Mouse (Mus musculus): ENCODE measurements around the gene Susd3.

Susd3 gene

DNA sequence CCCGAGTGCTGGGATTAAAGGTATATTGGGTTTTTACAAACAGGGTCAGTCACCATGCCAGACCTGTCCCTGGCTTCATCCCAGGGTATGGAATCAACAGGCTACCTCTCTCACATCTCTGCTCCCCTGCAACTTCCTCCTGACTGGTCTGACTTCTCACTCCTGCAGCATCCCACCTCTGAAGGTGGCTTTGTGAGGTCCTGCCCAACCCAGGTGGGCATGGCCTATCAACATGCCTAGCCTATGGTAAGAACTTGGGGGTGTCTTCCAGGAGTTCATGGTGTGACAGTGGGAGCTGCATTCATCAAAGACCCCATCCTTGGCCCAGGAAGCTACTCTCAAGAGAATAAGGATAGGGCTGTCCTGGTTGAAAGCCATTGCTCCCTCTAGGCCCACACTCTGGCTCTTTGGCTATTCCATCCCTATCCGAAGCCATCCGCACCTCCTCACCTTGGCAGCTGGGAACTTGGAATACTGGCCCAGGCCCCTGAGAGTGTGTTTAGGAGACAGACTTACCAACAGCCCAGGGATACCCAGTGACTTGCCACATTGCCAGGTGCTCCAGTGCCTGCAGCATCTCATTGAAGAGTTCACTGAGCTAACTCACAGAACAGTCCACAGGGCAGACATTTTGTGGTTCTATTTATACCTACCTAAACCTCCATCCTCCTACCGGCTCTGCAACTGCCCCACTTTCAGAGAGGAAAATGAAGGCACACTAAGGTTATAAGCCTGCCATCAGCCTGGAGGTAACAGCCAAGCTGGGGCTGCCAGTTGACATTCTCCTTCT, 35.6 kb downstream of the Susd3 start:
- DNase-seq (ENCODE audit: low spot score), result no peak

GRCm38 (mm10) chr13:49209306-49209705, 39.2 kb downstream of the Susd3 start:
- no peak for DNase-seq (ENCODE audit: low spot score)

GRCm38 (mm10) chr13:49206341-49206740, 42.2 kb downstream of the Susd3 start:
- DNase-seq (ENCODE audit: low spot score), result no peak

DNA sequence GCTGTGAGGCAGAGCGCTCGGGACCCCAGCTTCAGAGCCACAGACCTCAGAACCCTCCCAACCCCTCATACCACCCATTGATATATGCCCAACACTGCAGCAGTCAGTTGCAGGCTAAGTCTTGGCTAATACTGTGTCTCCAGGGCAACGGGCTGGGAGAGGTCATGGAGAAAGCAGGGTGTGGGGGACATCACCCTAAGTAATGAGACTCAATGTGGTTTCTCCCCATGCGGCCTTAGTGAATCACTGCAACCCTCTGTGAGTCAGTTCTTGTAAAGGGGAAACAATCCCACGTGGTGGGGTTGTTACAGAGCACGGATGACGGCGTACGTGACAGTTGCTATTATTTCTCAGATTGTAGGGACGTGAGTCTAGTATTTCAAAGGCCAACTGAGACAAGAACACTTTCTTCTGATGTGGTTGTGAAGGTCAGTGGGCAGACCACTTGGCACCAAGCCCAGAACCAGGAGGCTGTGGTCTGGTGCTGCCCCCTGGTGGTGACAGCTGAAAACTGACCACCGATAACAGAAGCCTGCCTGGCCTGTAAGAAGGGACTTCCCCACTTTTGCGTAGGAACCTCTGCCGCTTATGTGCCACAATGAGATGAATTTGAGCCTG, 43.0 kb downstream of the Susd3 start:
- DNase-seq (ENCODE audit: low spot score), result peak; percentile 83

DNA sequence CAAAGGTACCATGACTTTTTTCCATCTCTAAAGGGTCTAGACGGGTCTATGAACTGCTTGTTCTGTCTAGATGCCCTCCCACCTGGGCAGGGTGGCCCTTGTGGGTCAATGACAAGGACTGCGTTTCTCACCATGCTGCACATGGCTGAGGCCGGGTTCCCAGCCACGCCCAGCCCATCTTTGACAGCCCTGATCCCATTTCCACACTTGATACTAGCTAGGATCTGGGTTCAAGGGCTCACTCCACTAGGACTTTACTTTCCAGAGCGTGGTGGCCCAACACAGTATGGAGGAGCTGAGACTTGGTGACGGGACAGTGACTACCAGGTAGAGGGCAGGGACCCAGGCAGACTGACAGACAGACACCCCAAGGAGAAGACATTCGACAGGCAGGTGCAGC, 46.0 kb downstream of the Susd3 start:
- DNase-seq (ENCODE audit: low spot score), result no peak

DNA sequence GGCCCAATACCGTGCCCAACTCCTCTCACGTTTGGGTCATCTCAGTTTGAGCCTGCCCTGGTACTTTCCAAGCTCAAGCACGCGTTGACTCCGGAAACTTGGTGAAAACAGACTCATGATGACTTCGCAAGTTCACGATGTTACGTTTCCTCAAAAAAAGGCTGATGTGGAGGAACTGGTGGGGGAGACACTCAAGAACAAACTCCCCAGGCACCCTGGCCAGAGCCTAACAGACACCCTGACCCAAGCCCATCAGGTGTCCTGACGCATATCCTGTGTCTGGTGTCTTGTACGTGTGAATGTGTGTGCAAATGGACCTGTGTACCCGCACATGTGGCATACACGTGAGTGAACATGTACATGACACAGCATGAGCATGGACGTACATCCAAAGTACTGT, 47.8 kb downstream of the Susd3 start:
- no peak for DNase-seq (ENCODE audit: low spot score)

DNA sequence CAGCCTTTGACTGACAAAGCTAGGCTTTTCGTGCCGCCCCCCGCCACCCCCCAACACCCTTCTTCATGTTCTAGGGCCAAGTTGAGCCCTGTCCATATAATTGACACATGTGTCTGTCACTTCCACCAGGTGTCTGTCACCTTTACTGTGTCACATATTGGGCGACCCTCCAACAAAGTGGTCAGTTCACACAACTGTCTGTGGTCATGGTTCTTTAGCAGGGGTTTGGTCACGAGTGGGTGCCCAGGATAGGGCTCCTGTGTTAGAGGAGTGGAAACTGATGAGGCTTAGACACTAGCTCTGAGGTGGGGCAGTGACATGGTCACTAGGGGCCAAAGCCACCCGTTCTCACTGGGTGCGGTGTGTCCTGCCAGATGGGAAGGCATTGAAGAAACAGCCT, 48.6 kb downstream of the Susd3 start:
- no peak for DNase-seq (ENCODE audit: low spot score)

DNA sequence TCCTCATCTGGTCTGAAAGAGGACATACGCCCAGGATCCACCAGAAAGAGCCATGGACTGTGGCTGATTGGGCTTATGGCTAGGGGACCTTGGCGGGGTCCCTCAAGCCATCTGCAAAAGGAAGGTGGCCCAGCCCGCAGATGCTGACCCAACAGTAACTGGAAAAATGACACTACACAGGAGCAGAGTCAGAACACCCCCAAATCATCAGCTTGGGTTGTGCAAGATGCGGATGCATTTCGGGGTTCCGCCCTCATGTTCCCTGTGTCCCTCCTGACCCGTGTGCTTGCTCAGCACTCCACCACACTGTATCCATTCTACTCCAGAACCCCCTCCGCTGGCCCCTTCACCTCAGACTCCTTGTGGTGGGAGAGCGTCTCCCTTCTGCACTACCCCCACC, 49.8 kb downstream of the Susd3 start:
- no peak for DNase-seq (ENCODE audit: low spot score)

- no peak for DNase-seq (ENCODE audit: low spot score)
Measured at GRCm38 (mm10) chr13:49196766-49197165, 51.7 kb downstream of the Susd3 start.

DNA sequence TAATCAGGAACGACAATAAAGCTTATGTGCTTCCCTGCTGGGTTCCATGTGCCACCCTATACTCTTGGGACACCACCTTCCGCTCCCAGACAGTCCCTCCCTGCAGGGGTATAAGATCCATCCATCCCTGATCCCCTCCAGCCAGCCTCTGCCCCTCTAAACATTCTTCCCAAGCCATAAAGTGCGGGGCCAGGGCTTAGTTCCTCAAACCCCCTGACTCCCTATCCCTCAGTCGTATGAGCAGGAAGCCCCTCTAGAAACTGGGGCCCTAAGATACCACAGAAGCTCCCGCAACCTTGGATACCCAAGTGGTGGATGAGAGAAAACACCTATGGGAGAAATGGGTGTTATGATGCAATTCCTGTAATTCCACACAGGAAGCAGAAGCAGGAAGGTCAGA, 52.3 kb downstream of the Susd3 start:
- no peak for DNase-seq (ENCODE audit: low spot score)

DNA sequence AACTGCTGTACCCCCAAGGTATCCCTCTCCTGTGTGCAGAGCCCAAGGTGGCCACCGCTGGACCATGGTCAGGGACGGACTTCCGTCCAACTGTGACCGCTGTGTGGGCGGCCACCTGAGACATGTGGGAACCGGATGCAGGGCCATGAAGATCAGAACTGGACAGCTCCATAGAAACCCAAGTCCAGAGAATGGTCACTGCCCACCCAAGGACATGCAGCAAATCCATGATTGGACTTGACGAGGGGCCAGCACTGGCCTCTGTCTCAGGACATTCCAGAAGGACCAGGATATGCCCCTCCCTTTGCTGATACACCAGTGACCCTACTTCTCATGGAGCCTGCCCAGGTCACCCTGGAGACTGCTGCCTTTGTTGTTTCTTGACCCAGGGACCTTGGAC, 52.9 kb downstream of the Susd3 start:
- DNase-seq (ENCODE audit: low spot score), result no peak

GRCm38 (mm10) chr13:49194811-49195210, 53.7 kb downstream of the Susd3 start:
- DNase-seq (ENCODE audit: low spot score), result no peak

DNA sequence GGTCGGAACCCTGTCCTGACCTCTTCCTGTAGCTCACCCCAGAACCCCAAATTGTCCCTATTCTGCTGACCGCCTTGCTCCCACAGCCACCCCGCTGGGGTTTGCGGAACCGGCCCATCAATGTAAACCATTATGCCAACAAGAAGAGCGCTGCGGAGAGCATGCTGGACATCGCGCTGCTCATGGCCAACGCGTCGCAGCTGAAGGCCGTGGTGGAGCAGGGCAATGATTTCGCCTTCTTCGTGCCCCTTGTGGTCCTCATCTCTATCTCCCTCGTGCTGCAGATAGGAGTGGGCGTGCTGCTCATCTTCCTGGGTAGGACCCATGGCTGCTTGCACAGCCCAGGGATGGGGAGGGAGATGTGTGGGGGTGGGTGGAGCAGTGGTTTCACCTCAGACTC, 54.9 kb downstream of the Susd3 start:
- no peak for DNase-seq (ENCODE audit: low spot score)

DNA sequence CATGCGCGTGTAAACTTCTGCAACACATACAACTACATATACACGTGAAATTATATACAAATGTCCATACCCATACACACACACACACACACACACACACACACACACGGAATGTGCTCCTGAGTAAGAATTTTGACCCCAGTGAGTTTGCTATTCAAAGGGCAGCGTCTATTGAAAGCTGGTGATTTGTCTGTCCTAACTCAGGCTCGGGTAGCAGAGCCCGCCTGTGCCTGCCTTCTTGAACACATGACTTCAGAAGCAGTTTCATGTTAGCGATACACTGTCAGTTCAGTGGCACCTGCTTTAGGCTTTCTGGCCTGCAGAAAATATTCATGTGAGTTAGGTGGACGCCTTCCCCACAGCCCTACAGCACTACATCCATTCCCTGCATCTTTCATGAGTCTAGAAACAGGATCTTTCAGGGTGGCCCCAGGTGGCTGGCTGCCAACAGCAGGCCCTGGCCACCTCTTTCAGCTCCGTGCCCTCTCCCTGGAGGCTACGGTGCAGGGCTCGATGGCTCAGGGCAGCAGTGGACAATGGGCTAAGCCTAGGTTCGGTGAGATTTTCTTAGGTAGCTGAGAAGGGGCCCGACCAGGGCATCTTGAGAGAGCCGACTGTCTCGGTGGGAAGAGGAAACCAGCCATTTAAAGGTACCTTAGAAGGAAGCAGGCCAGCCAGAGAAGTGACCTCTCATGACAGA, 56.2 kb downstream of the Susd3 start:
- DNase-seq (ENCODE audit: low spot score), result no peak

- no peak for DNase-seq (ENCODE audit: low spot score)
Measured at GRCm38 (mm10) chr13:49191673-49192035, 56.9 kb downstream of the Susd3 start.

DNA sequence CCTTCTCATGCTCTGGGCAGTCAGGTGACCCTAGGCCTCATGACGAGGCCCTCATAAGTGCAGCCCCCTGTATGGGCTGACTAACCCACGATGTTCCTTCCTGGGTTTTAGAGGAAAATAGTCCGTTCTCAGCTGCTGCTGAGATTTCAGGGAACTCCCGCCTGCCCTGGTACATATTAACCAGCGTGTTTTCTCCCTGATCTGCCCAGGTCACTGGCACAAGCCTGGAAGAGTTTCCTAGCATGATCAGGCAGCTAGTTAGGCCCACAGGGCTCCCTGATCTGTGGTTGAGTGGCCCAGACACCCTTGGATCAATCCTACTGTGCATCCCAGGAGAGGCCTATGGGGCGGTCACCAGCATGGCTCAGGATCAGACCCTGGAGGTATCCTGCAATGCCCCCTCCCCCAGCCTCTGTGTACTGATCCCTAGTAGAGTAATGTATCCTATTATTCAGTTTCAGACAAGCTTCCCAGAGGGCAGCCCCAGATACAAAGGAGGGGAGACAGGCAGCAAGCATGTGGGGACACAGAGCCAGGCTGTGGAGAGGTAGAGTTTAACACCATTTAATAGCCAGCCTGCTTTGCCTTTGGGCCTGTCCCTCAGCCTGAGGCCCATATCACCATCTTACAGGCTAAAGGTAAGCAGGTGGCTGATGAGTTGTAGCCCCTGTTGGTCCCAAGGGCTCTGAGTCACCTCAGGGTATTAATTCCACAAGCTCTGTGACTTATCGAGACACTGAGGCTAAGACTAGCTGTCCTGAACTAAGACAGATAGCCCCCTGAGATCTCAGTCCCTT, 57.4 kb downstream of the Susd3 start:
- DNase-seq (ENCODE audit: low spot score), result no peak

DNA sequence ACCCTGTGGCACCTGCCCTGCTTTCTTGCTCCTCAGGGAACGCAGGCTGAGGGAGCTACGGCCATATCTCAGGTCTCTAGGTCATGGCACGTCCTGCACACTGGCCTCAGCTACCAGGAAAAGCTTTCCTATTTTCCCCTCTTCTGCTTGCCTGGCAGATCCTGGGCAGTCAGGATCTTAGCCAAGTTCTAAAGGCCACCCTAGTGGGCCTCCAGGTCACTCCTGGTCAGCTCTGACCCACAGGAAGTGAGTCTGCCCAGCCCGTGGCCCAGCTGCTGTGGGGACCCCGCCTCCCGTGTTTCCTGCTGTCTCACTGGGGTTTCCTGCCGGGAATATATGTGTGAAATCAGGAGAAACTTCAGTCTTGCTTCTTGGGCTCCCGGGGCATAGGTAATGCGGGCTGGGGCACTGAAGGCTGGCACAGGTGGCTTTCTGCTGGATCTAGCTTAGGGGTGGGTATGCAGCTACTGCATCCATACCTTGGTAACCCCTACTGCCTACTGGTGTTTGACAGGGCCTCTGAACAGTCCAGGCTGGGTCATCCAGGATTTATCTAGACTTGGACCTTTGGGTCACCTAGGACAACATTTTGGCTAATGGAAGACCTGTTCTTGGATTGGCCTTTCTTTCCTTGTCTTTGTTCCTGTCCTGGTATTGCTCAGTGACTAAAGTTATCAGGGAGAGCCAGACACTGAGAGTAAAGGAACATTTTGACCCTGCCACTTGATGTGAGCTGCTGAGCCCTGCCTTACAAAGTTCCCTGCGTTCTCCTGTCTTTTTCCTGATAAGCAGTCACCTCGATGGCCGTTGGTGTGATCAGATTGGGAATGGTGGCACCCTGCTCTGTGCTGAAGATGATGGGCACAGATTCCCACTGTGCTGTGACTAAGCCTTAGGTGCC, 58.3 kb downstream of the Susd3 start:
- no peak for DNase-seq (ENCODE audit: low spot score)

- no peak for DNase-seq (ENCODE audit: low spot score)
Measured at GRCm38 (mm10) chr13:49188966-49189360, 59.5 kb downstream of the Susd3 start.

DNA sequence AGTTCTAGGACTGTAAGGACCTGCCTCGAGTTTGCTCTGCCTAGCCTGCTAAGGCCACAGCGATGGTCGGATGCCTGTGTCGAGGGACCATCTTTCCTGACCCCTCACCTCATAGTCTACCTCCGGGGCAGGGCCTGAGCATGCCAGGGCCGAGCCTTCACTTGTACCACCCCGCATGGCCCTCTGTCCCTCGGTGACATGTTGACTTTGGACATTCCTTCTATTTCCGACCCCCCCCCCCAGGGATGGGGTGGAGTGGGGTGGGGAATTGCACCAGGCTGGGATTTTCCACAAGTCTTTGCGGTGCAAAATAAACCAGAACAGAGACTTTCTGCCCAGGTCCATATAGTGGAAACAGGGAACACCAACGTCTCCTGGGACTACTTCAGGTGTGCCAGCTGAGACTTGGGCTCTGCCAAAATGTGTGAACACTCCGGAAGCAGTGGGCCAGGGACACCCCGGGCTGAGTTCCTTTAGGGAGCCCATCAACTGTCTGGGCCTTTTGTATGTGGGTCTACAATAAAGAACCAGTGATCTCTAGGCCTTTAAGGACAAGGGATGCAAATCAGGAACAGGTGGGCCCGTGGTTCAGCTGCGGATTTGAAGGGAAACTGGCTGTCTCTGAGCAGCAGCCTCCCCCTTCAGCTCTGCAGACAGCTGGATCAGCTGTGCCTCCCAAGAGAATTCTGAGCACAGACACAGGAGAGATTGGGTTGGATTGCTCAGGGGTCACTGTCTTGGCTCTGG, 60.1 kb downstream of the Susd3 start:
- DNase-seq (ENCODE audit: low spot score), result no peak

DNA sequence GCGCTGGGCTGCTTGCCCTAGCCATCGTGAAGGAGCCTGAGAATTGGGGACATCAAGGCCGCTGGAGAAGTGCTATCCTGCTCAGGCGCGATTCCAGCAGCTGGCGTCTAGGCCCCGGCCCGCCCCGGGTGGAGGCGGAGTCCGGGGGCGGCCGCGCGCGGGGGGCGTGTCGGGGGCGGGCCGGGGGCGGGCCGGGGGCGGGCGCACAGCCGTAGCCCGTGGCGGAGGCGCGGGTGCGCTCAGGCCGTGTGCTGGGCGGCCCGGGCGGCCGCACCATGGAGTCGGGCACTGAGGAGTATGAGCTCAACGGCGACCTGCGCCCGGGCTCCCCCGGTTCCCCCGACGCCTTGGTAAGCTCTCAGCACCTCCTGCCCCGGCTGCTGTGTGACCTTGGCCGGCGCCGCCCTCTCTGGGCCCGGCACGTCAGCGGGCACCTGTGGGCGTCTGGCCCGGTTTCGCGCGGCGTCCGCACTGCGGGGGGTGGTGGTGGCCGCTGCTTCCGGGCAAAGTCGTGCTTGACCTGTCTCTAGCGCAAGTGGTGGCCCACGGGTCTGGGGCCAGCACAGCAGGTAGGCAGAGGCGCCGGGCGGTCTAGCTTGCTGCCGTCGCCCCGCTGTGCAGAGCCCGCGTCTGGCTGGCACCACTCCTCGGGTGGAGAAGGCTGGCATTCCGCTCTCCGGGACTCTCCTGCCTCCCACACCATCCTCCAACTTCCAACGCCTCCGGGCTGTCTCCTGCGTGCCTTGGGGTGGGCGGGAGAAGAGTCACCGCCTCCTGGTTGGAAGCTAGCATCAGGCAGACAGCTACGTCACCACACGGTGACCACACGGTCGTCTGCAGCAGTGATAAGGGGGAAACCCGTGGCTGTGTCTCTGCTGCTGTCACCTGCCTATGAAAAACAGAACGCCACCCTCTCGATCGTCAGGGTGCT, 61.0 kb downstream of the Susd3 start, which contains the start of gene Ninj1:
Ninj1 (plus strand) TSS at position 198 of the 931 bp plus-strand sequence.
- peak; percentile 82 for DNase-seq (ENCODE audit: low spot score)
